Mouse (Mus musculus): ENCODE measurements at regions not wholly inside any gene's neighbourhood (a gene's known extent, or its start where the extent isn't known, plus 50 kb on each side); places are given as distances from the start of the nearest gene placed in this dataset.

DNA sequence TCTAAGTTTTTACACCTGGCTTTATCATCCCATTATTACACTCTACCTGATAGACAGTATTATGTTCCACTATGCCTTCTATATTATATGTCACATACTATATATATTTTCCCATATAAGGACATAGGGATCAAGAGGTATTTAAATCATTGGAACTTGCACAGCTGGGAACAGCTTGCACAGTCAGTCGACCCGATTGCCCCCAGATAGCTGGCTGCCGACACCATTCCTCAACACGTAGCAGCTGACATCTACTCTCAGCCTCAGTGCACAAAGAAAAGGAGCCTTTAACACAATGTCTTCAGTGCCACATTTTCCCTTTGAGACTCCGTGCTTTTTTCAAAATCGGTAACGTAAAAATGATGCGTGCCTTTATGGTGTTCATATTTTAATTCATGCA is 92.4 kb upstream of the Sipa1l1 start:
- TF ChIP-seq EP300 (IDR thresholded peaks at IDR 0.05; ENCODE audit: low read depth) = no peak
- no peak for TF ChIP-seq CTCF (IDR thresholded peaks at IDR 0.05; ENCODE audit: low read depth)
